Mouse (Mus musculus) adrenal gland, postnatal 10 days (tissue): ENCODE results near the gene Hsd3b7. TPM values are rescaled to one million over a fixed set of nuclear protein-coding genes. Genes with fewer than 3 reads are reported as not detected.
A peak's percentile ranks its signal among the peaks of the same experiment; 100 is the strongest.
"Not testable (repeated sequence)": the region's sequence is repeated elsewhere in the genome, so short reads cannot be mapped to it uniquely, and the experiment has no call there.

Experiments used
- DNase-seq: peaks from one replicate; pipeline ENCODE4 v3.0.0; 2021; ENCODE audit warnings: mixed read lengths
- total RNA-seq, 2 experiments: library from RNA; stranded (reverse); gene quantifications; 2 replicates each; pipeline ENCODE4 v1.2.3; 2021

Hsd3b7 gene
- total RNA-seq, 2 experiments from 2014 or later, result 57.1 to 73.1 TPM

DNA sequence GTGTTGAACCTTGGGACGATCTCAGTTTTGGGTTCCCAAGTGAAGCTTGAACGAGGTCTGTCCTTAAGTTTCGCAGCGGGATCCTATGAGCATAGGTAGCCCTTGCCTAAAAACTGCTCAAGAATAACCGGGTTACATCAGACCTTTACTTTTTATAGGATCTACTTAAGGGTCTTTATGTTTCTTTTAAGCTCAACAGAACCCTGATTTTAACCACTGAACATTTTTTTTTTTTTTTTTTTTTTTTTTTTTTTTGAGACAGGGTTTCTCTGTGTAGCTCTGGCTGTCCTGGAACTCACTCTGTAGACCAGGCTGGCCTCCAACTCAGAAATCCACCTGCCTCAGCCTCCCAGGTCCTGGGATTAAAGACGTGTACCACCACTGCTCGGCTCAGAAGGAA, 24.6 kb upstream of the Hsd3b7 start:
- not testable (repeated sequence) for DNase-seq

- DNase-seq, result peak; percentile 94
Observed at GRCm38 (mm10) chr7:127776426-127776825, 24.0 kb upstream of the Hsd3b7 start, which contains the start of gene Setd1a. Gene Setd1a, plus strand, starts transcription at chr7:127776670.

DNA sequence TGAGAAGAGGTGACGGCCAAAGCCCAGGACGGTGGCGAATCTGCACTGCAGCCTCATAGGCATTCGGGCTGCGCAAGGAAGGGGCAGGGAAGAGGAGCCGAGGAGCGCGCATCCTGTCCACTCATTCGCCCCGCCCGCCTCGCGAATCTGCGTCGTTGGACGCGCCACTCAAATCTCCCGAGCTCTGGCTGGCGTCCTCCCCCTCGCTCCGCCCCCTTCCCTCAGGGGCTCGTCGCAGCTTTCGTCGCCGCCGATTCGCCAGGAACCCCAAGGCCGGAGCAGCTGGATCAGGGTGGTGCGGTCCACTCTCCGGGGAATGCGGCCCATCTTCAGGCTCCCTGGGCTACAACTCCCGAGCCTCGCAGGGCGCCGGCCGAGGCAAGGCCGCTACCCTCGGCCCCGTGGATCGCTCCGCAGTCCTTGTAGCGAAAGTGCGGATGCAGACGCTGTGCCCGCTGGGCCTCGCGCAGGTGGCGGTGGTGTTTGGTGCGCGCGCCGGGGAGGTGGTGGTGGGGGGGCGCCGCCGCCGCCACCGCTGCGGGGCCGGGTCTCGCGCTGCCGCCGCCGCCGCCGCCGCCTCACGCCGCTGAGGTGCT, 23.4 kb upstream of the Hsd3b7 start:
- DNase-seq, result peak; percentile 97

DNA sequence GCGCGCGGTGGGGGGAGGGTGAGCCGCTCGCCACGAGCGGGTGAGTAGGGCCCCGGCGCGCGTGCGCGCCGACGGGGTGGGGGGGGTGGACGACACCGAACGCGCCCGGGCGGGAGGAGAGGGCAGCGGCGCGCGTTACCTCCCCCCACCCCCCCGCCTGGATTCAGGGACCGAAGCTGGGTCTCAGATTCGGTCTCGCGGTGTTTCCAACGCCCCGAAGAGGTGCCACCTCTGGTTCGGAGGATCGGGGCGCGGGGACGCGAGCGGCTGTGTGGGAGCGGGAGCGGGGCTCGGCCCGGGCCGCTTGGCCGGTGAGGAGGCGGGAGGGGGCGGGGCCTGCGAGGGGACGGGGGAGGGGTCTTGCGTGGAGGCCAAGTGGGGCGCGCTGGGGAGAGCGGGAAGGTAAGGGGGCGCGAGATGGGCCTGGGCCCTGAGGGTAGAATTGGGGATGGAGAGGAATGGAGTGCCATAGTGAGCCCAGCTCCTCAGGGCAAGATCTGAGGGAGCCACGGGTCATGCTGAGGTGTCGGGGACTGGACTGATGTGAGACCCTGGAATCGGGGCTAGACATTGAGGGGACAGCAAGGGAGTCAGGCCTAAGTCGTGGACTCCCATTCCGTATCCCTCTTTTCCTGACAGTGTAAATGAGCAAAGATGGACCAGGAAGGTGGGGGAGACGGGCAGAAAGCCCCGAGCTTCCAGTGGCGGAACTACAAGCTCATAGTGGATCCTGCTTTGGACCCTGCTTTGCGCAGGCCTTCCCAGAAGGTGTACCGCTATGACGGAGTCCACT, 22.7 kb upstream of the Hsd3b7 start:
- DNase-seq, result peak; percentile 81

GRCm38 (mm10) chr7:127778350-127778749, 22.1 kb upstream of the Hsd3b7 start:
- DNase-seq, result no peak

DNA sequence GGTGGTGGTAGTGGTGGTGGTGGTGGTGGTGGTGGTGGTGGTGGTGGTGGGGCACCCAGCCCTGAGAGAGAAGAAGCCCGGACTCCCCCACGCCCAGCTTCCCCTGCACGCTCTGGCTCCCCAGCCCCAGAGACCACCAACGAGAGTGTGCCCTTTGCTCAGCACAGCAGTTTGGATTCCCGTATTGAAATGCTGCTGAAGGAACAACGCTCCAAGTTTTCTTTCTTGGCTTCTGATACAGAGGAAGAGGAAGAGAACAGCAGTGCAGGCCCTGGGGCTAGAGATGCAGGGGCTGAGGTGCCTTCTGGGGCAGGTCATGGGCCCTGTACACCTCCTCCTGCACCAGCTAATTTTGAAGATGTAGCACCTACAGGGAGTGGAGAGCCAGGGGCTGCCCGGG, 15.1 kb upstream of the Hsd3b7 start, which contains the start of gene Gm49388:
Gene Gm49388, plus strand, starts transcription at position 301 of the 400 bp plus-strand sequence.
- DNase-seq, result no peak

DNA sequence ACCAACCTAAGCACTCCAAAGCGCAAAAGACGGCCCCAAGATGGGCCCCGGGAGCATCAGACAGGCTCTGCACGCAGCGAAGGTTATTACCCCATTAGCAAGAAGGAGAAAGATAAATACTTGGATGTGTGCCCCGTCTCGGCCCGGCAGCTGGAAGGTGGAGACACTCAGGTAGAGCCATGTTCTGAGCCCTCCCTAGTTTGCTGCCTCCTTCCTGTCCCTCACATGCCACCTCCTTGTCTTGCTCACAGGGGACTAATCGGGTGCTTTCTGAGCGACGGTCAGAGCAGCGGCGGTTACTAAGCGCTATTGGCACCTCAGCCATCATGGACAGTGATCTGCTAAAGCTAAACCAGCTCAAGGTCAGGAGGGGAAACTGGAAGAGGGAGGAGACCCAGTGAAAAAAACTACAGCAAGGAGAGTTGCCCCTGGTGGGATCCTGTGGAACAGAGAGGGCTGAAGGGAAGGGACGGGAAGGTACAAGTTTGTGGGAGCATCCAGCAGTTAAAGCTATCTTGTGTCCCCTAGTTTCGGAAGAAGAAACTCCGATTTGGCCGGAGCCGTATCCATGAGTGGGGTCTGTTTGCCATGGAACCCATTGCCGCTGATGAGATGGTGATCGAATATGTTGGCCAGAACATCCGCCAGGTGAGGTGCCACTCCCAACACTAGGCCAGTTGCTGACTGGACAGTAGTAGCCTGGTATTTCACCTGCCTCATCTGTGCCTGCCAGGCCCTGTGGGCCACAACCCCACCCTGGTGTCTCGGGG, 3.1 kb upstream of the Hsd3b7 start:
- no peak for DNase-seq

DNA sequence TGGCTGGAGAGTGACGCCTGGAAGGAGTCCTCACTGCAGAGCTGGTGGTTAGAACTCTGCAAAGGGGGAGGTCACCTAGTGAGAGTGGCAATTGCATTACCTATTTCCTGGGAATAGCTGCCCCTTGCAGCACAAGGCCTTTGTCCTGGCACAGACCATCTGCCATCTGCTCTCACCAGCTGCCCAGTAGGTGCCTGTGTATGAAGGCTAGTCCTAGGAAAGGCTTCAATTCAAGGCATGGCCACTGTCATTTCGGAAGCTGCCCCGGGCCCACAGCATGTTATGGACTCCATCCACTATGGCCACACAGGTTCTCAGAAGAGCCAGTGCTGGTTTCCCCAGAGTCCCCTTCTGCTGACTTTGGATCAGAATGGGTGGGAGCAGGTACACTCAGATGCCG, 1.8 kb upstream of the Hsd3b7 start:
- DNase-seq, result no peak

- no peak for DNase-seq
Observed at GRCm38 (mm10) chr7:127799211-127799610, 1.2 kb upstream of the Hsd3b7 start.

GRCm38 (mm10) chr7:127799738-127800137, 666 bp upstream of the Hsd3b7 start:
- DNase-seq, result no peak

- DNase-seq, result peak; percentile 45
Observed at GRCm38 (mm10) chr7:127801010-127801621, 712 bp downstream of the Hsd3b7 start.

GRCm38 (mm10) chr7:127802313-127802712, 1.9 kb downstream of the Hsd3b7 start:
- DNase-seq, result no peak

GRCm38 (mm10) chr7:127808821-127809220, 8.4 kb downstream of the Hsd3b7 start:
- DNase-seq, result no peak

DNA sequence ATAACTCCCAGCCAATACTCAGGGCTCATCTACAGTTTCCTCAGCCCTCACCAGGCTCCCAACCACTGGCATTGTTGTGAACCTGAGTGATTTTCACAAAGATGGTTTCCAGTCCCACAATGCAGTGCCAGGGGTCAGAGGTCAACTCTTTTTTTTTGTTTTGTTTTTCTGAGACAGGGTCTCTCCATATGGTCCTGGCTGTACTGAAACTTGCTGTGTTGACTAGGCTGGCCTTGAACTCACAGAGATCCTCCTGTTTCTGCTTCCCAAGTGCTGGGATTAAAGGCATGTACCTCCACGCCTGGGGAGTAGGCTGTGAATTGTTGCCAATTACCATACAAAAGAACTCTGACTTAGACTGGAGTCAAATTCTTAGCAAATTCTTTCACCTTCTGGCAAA, 9.4 kb downstream of the Hsd3b7 start:
- no peak for DNase-seq

DNA sequence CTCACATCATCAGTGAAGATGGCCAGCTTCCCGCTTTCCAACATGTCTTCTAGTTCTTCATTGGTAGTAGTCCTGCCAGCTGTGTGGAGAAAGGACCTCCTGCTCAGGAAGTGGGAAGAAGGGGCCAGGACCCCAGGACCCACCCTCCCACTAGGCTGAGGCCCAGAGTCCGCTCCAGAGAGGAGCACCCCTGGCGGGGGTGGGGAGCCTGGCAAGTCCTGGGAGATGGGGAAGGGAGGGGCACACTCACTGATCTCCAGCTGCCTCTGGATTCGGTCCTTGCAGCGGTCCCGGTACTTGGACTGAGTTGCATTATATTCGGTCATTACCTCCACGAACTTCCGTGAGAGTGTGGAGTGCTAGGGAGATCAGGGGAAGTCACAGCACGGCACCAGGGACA, 10.2 kb downstream of the Hsd3b7 start:
- no peak for DNase-seq

GRCm38 (mm10) chr7:127811240-127811639, 10.8 kb downstream of the Hsd3b7 start:
- DNase-seq, result no peak

DNA sequence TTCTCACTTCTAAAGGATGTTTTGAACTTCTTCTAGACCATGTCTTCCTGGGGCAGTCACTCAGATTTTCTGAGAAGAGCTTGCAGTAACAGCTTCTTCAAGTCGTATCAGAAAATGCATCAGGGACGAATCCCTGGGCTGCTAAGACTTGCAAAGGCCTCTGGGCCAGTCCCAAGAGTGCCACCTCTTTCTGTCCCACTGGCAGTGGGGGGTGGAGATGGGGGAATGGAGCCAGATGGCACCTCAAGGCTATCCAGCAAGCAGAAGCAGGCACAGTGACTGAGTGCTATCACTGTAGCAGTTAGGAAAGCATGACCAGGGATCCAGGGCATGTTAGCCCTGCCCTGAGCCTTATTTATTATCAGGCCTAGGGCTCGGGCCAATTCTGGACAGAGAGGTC, 11.9 kb downstream of the Hsd3b7 start:
- peak; percentile 82 for DNase-seq

DNA sequence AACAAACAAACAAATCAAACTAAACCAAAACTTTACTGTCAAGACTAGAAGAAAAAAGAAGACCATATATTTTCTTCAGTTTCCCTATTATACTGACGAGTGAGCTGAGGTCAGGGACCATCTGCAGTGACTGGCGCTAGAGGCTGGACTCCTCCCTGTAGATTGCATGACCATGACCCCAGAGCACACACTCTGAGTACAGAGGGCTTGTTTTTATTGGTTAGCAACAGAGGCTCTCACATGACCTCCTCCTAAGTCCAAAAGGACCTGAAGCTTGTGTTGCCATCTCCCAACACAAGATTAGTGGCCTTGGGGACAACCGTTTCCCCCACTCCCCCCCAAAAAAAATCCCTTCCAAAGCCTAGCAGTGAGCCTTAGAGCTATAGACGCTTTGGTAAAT, 13.4 kb downstream of the Hsd3b7 start:
- peak; percentile 57 for DNase-seq

GRCm38 (mm10) chr7:127814241-127814921, 14.0 kb downstream of the Hsd3b7 start:
- peak; percentile 84 for DNase-seq

DNA sequence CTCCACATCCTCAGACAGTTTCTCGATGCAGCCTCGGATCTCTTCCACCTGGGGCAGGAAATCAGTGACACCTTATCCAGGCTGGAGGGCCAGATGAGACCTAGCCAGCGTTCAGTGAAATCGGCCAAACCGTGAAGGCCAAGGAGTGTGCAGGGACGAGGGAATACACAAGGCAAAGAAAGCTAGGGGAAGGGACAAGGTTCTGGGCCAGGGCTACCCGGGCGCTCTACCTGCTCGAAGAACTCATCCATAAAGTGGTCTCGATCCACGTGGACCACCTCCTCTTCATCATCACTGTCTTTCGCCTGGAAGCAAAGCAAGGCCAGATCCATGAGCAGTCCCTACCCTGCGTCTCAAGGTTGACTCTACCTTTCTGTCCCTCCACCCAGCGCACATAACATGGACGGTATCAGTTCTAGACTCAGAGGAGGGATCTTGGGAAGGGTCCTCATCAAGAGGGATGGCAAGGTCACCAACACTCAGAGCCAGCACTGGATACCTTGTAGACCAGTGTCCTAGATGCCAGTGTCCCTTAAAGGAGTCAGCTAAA, 14.8 kb downstream of the Hsd3b7 start:
- no peak for DNase-seq

- DNase-seq, result peak; percentile 67
Observed at GRCm38 (mm10) chr7:127815954-127816821, 15.8 kb downstream of the Hsd3b7 start.
